Mouse (Mus musculus) C2C12 (cell line): ENCODE data around the gene Bpi. TPM values are rescaled to one million over a fixed set of nuclear protein-coding genes. Genes with fewer than 3 reads are reported as not detected.

Experiments
- H3K27me3 ChIP-seq: one replicate; pipeline ENCODE4 v1.6.1; 2011; ENCODE audit not compliant: control insufficient read depth, insufficient read depth, insufficient read length
- H3K36me3 ChIP-seq: one replicate; pipeline ENCODE4 v1.6.1; 2011; ENCODE audit not compliant: control insufficient read depth, insufficient read depth
- H3K4me3 ChIP-seq: one replicate; pipeline ENCODE4 v1.5.1; 2011; ENCODE audit warnings: mild to moderate bottlenecking, control low read depth; ENCODE audit not compliant: poor library complexity, insufficient read depth, severe bottlenecking
- H3K79me2 ChIP-seq: one replicate; pipeline ENCODE4 v1.6.1; 2011; ENCODE audit not compliant: control insufficient read depth, insufficient read depth
- H3K79me3 ChIP-seq: one replicate; pipeline ENCODE4 v1.6.1; 2011; ENCODE audit warnings: low read depth, control low read depth
- H3ac ChIP-seq: one replicate; pipeline ENCODE3; 2011; ENCODE audit warnings: low read depth; ENCODE audit not compliant: control insufficient read depth, insufficient read length
- CEBPB ChIP-seq: IDR thresholded peaks from one replicate; pipeline ENCODE4 v1.6.1; 2011; ENCODE audit warnings: low read depth, mild to moderate bottlenecking, control low read depth, moderate library complexity
- CTCF ChIP-seq: IDR thresholded peaks from one replicate; pipeline ENCODE4 v1.5.1; 2011; ENCODE audit not compliant: control insufficient read depth, insufficient read depth, insufficient read length
- FOSL1 ChIP-seq: IDR thresholded peaks from one replicate; pipeline ENCODE4 v1.8.0; 2011; ENCODE audit warnings: mild to moderate bottlenecking, low read length; ENCODE audit not compliant: poor library complexity, insufficient read depth, severe bottlenecking
- MAX ChIP-seq: IDR thresholded peaks from one replicate; pipeline ENCODE4 v1.6.1; 2011; ENCODE audit warnings: mild to moderate bottlenecking, control low read depth
- MYOD1 ChIP-seq: IDR thresholded peaks from one replicate; pipeline ENCODE4 v1.6.1; 2011; ENCODE audit warnings: low read depth; ENCODE audit not compliant: control insufficient read depth, insufficient read length
- MYOG ChIP-seq: IDR thresholded peaks from one replicate; pipeline ENCODE4 v1.6.1; 2011; ENCODE audit not compliant: control insufficient read depth, insufficient read length; ENCODE audit errors: extremely low read depth
- USF1 ChIP-seq: IDR thresholded peaks from one replicate; pipeline ENCODE4 v1.6.1; 2011; ENCODE audit warnings: low read depth, mild to moderate bottlenecking, control low read depth, moderate library complexity
- long read RNA-seq, 2 experiments: library from polyadenylated mRNA; unstranded; transcript quantifications; one replicate each; pipeline ENCODE4 v2.0.0; 2019 to 2020
- polyA plus RNA-seq: library from polyadenylated mRNA; unstranded; fragments of >200 nt; fragmentation: generic; extraction: Trizol; gene quantifications from one replicate; pipeline ENCODE4 v1.2.1, GENCODE M21; 2012; ENCODE audit warnings: missing spikeins

Gene Bpi
- not detected for polyA plus RNA-seq
- long read RNA-seq, experiment 1, result 0 reads
- long read RNA-seq, experiment 2, result 0 reads

GRCm38 (mm10) chr2:158258005-158258418, at the start of gene Bpi:
Gene Bpi, plus strand, starts transcription at chr2:158258094.
- peaks cover 6% of the 10 kb centered on the region for H3K27me3 ChIP-seq
- H3K79me2 ChIP-seq, result no peaks in the 10 kb centered on the region
- TF ChIP-seq CTCF (no peak), USF1 (no peak), FOSL1 (no peak), MYOD1 (no peak), MYOG (no peak), MAX (no peak), CEBPB (no peak)
- H3K79me3 ChIP-seq, result no peaks in the 10 kb centered on the region
- no peak within 1 kb of the TSS for H3ac ChIP-seq
- H3K36me3 ChIP-seq, result no peaks in the 10 kb centered on the region
- H3K4me3 ChIP-seq, result no peak within 1 kb of the TSS

DNA sequence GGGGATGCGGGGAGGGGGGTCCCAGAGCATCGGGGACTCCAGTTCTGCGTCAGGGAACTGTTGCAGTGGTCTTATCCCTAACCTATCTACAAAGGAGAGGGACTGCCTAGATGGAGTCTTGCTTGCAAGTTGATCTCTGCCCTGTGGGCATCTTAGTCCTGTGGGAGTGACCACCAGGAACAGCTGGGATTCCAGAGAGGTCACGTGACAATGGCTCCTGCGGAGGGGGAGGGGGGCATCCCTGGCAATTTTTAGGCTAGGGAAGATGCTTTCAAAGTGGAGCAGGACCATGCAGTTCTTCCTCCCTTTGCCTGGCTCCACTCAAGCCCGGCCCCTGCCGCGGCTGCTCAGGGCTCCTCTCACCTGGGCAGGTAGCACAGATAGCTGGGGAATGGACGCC, 48.1 kb upstream of the Bpi start:
- no peak for TF ChIP-seq FOSL1
- TF ChIP-seq MYOD1, result peak; percentile 47
- TF ChIP-seq USF1, result peak; percentile 77
- no peak for TF ChIP-seq CEBPB
- TF ChIP-seq MAX, result no peak
- no peak for TF ChIP-seq MYOG
- Histone ChIP-seq H3K79me2 (no peaks in the 10 kb centered on the region), H3K36me3 (no peaks in the 10 kb centered on the region), H3K4me3 (no peak overlapping the region), H3ac (no peak overlapping the region), H3K27me3 (peaks cover 25% of the 10 kb centered on the region), H3K79me3 (no peaks in the 10 kb centered on the region)

DNA sequence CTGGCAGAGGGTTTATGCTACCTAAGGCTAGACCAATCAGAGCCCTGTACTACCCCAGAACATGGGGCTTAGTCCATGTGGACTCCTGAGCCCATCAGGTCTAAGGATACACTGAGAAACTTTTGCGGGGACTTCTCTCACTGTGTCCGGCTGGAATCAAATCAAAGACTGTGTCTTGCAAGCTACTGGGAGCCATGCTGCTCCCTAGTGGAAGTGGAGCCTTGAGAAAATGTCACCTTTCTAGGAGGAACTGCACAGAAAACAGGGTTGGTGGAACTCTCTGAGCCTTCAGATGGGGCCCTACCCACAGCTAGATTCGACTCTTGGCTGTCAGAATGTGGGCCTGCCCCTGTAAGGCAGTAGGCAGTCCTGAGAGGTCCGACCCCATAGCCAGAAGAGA, 47.4 kb upstream of the Bpi start:
- H3ac ChIP-seq, result no peak overlapping the region
- TF ChIP-seq FOSL1 (no peak), MAX (no peak), CEBPB (no peak), MYOD1 (no peak), MYOG (no peak), USF1 (no peak), CTCF (no peak)
- H3K27me3 ChIP-seq, result peaks cover 30% of the 10 kb centered on the region

DNA sequence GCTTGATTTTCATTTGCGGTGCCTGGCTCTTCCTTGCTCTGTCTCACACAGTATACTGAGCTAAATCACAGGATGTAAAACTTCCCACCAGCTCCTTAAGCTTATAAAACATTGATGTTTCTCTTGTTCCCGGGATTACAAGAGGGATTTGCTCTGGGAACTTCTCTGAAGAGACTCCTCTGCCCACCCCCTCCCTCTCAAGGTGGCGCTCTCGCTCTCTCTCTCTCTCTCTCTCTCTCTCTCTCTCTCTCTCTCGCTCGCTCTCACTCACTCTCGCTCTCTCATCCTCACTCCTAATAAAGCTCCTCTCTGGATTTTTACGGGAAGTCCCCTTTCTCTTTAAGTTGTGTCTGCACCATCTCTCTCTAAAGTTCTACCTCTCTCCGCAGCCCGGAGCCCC, 46.9 kb upstream of the Bpi start:
- H3K36me3 ChIP-seq, result no peaks in the 10 kb centered on the region
- TF ChIP-seq CEBPB (no peak), MYOD1 (no peak), CTCF (no peak), USF1 (no peak), MYOG (no peak), MAX (no peak), FOSL1 (no peak)
- no peak overlapping the region for H3K4me3 ChIP-seq
- no peak overlapping the region for H3ac ChIP-seq
- H3K79me2 ChIP-seq, result no peaks in the 10 kb centered on the region
- no peaks in the 10 kb centered on the region for H3K79me3 ChIP-seq
- H3K27me3 ChIP-seq, result peaks cover 32% of the 10 kb centered on the region

More for the DNA sequence above, 47.4 kb upstream of the Bpi start:
- no peaks in the 10 kb centered on the region for H3K79me3 ChIP-seq
- no peak overlapping the region for H3K4me3 ChIP-seq
- no peaks in the 10 kb centered on the region for H3K36me3 ChIP-seq
- no peaks in the 10 kb centered on the region for H3K79me2 ChIP-seq

- no peak overlapping the region for H3K4me3 ChIP-seq
- no peak overlapping the region for H3ac ChIP-seq
- H3K79me2 ChIP-seq, result no peaks in the 10 kb centered on the region
- H3K36me3 ChIP-seq, result no peaks in the 10 kb centered on the region
- H3K27me3 ChIP-seq, result peaks cover 35% of the 10 kb centered on the region
- TF ChIP-seq MYOG (no peak), CEBPB (no peak), FOSL1 (no peak), MAX (no peak), CTCF (peak; percentile 30), USF1 (peak; percentile 56)
- no peaks in the 10 kb centered on the region for H3K79me3 ChIP-seq
Measured at GRCm38 (mm10) chr2:158211764-158212471, 46.0 kb upstream of the Bpi start.
